Mouse (Mus musculus) lung, postnatal 25 days (tissue): ENCODE data around the gene Cpsf7.
A peak's percentile ranks its signal among the peaks of the same experiment; 100 is the strongest.

Experiments used
- DNase-seq: peaks from one replicate; pipeline ENCODE4 v3.0.0; 2022; ENCODE audit warnings: low spot score

The Cpsf7 gene

DNA sequence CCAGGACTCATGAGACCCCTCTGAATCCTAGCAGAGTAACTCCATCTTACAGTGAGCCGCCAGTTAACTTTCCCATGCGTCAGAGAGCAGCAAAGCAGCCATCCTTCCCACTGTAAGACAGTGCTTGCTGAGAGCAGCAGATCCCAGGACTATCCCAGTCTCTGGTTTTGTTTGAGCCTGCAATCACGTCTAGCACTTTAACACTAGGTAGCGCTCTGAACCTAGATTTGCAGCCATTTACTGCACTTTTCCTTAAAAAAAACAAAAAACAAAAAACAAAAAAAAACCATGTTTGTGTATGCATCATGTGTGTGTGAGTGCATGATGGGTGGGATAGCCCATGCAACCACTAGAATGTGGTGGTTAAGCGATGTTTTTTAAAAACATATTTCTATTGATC is 35.0 kb downstream of the Cpsf7 start:
- DNase-seq: no peak

DNA sequence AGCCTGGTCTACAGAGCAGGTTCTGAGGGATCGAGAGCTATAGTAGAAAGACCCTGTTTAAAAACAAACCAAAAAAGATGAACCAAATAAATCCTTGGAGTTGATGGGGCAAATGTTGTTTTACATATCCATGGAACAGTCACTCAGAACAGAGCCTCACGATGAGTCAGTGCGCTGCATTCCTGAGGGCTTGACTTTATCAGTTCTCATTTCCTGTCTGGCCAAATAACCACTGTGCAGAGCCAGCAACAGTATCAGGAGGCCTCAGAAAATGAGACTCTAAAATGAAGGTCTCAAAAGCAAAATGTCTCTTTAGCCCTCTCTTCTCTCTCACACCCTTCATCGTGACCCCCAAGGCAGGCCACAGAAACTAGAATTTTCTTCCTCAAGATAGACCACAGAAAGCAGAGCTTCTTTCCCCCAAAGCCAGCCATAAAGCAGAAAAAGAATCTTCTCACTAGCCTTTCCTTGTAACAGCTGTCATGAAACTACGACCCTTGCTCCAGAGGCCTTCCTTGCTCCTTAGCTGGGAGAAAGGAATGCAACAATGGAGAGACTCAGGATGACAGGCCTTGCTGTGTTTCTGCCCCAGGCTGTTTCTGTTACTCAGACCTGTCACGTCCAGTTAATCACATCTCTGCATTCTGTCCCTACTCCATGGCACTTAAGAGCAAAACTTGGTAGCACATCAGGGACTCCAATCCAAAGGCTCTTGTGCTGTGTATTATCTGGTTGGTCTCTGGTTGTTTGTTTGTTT is 36.7 kb downstream of the Cpsf7 start:
- DNase-seq: no peak

- no peak for DNase-seq
Measured at GRCm38 (mm10) chr19:10562351-10562750, 37.3 kb downstream of the Cpsf7 start.

- DNase-seq: no peak
Measured at GRCm38 (mm10) chr19:10564278-10564677, 39.2 kb downstream of the Cpsf7 start.

- no peak for DNase-seq
Measured at GRCm38 (mm10) chr19:10565217-10565616, 40.2 kb downstream of the Cpsf7 start.

DNA sequence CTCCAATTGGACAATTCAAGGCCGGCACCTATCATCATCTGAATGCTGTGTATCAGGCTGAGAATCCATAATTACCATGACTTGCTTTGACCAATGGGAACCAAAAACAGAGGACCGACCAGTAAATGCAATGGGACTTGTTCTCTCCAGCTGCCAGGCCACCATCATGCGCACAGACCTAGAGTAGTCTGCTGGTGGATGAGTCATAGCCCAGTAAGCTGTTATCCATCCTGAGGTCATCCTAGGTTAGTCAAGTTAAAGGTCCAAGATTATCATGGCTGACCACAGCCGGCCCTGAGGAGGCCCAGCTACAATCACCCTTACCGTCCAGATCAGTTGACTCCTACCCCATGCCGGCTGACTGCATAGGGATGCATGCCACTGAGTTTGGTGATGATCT is 44.6 kb downstream of the Cpsf7 start:
- DNase-seq: no peak

DNA sequence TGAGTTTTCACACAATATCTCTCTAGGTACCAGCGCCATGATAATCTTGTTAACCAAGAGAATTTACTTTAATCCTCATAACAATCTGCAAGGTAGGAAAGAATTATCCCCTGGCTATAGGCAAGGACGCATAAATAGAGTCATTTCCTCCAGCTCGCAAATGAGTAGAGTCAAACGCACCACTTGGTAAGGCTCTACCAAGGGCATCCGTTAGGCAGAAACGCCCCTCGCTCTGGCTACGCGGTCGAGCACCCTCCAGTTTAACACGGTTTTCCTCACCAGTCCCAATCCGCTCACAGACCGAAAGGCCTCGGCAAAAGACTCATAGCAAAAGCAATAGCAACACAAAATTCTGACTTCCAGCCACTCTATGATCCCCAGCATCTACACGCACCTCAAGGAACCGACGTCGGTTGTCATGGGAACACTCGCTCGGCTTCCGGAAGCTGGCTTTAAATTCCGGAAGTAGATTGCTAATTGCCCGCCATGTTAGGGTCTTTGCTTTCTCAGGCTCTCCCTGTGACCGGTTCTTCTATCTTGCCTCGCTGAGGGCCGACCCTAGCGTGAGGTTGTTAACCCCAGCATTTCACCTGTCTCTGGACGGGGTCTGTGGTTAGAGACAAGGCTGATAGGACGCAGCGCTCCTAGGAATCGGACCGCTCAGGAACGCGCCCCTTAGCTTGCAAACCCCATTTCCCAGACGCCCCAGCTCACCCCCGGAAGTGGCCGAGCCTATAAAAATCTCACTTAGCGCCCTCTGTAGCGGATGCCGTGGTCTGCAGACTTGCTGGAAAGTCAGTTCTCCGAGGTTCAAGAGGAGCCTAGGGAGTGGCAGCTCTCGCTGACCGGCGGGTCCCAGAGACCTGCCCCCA is 51.9 kb downstream of the Cpsf7 start, which contains the start of the genes Cyb561a3 and Tmem138:
TSS of gene Cyb561a3 (plus strand) at position 483 of the 872 bp plus-strand sequence.
TSS of gene Tmem138 (minus strand) at position 673 of the 872 bp plus-strand sequence.
- peak; percentile 95 for DNase-seq

DNA sequence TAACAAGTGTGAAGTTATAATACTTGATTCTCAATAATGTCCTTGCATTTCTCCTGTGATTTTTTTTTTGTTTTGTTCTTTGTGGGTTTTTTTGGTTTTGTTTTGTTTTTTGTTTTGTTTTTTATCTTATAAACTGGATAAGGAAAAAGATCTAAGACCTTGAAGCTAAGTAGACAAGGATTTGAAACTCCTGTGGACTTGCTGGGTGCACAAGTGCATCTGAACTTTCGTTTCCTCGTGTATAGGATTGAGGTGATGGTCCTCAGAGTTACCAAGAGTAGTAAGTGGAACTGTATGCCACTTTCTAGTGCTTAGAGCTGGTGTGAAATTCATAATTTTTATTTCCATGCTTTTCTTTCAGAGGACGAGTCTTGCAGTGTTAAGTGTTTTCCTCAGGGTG is 55.0 kb downstream of the Cpsf7 start:
- DNase-seq: no peak

- DNase-seq: no peak
Measured at GRCm38 (mm10) chr19:10580761-10581160, 55.7 kb downstream of the Cpsf7 start.

DNA sequence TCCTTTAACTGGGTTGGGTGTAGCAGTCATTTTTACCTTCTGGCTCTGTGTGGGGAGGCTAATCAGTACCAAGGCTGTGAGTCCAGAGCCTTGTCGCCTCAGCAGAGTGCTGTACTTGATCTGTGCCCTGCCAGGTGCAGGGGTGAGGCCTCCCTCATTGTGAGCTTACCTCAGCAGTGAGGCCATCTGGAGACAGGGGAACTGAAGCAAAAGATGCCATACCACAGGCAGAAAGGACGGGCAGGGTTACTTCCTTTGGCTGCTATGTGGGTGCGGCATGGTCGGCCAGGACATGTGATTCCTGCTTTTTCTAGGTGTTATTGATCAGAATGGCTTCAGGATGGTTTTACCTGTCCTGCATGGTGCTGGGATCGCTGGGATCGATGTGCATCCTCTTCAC is 56.9 kb downstream of the Cpsf7 start:
- no peak for DNase-seq

GRCm38 (mm10) chr19:10583550-10584146 is 58.6 kb downstream of the Cpsf7 start:
- DNase-seq: no peak

DNA sequence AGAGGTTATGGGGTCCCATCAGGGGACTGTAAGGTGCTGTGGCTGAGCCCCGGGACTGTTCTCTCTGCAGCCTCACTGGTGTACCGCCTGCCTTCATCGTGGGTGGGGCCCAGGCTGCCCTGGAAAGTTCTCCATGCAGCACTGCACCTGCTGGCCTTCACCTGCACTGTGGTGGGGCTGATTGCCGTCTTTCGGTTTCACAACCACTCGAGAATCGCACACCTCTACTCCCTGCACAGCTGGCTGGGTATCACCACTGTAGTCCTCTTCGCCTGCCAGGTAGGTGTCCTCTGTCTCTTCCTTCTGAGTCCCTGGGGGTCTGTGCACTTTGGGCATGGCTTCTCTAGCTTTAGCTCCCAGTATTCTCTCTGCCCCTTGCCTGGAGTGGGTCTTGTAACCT is 60.0 kb downstream of the Cpsf7 start:
- no peak for DNase-seq

- no peak for DNase-seq
Measured at GRCm38 (mm10) chr19:10587231-10587630, 62.2 kb downstream of the Cpsf7 start.

DNA sequence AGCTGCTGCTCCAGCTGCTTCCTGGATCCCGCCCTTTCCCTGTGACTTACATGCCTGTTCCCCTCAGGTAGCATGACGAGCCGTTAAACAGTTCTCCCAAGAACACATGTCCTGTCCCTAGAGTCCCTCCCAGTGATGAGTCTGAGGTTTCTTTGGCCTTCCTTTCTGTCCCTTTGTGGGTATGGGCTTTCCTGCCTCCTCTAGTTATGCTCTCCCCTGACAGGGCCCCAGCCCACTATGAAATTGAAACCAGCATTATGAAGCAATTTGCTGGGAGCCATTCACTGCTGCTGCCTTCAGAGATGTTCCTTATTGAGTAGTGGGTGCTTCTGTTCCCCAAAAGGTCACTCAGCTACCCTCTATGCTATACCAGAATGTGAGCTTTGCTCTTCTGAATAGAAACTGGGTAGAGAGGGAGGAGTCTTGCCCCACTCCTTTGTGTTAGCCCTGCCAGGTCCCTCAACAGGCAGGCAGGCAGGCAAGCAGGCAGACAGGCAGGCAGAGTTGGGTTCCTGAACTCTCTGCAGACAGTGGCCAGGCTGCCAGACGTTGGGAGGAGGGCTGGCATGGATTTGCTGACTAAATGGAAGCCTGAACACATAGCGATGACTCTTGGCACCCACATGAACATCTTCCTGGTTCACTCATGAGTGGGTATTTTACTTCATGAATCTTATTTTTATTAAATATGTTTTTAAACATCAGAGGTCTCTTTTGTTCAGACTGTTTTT is 64.2 kb downstream of the Cpsf7 start:
- DNase-seq: no peak

DNA sequence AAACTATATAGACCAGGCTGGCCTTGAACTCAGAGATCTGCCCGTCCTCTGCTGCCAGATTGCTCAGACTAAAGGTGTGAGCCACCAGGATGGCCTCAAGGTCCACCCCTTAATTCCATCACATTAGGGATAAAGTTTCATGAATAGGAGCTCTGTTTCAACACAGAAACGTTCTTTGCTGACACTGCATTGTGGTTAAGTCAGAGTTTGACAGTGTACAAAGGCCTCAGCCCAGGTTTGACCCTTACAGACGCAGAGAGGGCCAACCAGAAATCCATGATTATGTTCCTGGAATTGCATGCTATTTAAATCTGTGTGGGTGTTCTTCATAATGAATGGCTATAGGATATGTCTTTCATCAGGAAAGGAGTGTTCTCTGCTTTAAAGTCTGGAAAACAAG is 65.2 kb downstream of the Cpsf7 start:
- DNase-seq: no peak

DNA sequence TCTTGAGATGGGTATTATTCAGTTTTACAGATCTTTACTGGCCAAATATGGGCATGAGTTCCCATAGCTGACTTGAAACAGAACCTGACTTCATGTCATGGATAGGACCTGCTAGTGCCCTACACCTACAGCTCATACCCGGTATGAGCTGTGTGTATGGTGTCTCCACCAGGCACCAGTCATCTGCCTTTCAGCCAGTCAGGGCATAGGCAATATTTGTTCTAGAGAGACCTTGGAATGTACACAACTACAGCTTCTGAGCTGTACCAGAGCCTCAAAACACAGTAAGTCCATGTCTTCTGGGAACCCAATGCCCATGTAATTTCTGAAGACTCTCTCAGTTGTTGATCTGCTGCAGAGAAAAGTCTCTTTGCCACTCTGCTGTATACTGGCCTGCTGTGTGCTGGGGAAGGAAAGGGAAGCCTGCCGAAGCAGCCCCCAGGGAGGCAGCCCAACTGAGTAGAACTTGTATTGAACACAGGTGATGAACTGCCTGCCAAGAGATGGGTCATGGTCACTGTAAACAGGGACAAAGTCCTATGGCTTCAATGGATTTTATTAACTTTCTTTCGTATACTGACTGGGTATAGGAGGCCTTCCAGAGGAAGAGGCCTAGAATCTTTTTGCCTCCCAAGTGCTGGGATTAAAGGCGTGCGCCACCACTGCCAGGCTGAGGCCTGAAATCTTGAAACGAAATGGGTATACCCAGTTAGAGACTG is 66.8 kb downstream of the Cpsf7 start:
- no peak for DNase-seq
